Mouse (Mus musculus): ENCODE results near the gene Foxn2.
"Not testable (repeated sequence)": the region's sequence is repeated elsewhere in the genome, so short reads cannot be mapped to it uniquely, and the experiment has no call there.

Foxn2 gene

DNA sequence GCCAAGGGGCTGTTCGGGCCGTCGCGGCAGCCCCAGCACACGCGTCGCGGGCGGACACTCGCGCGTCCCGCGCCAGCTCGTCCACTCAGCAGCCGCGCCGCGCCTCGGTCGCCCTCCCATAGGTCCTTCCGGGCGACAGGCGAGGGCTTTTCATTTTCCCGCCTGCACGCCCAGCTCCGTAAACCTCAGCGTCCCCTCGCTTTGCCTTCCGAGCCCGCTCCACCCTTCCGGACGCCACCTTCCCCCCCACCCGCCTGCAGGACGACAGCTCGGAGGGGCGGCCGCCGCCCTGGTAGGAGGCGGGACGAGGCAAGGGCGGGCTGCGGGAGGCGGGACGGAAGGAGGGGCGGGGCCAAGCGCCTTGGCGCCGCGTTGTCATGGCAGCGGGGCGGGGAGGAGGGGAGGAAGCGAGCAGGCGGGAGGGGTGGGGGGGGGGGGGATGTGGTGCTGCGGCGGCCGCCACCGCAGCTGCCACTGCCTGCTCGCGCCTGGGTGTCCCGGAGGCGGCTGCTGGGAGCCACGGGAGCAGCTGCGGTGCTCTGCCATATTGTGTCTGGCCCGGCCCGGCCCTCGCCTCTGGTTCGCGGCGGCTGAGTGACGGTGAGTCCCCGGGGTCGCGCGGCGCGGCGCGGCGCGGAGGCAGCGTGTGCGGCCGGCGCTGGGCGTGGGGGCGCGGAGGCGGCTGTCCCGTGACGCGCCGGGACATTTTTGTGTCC is at the start of gene Foxn2:
Foxn2 (plus strand) TSS at position 427 of the 716 bp plus-strand sequence.
- DNase-seq: peak; percentile 85

GRCm38 (mm10) chr17:88397501-88397900 is 43.0 kb upstream of the Foxn2 start:
- no peak for DNase-seq

DNA sequence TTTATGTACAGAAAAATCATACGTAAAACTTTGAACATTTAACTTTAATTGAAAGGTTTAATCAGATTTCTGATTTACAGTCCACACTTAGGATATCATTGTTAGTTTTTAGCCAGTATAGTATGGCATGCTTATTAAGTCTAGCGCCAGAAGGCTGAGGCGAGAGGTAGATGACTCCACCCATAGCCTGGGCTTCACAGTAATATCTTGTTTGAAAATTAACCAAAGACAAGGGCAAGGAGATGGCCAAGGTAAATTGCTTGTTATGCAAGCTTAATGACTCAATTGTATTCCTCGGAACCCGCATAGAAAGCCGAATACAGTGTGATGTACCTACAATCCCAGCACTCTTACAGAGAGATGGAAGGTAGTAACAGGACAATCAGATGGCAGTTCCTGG is 42.4 kb upstream of the Foxn2 start:
- no peak for DNase-seq

DNA sequence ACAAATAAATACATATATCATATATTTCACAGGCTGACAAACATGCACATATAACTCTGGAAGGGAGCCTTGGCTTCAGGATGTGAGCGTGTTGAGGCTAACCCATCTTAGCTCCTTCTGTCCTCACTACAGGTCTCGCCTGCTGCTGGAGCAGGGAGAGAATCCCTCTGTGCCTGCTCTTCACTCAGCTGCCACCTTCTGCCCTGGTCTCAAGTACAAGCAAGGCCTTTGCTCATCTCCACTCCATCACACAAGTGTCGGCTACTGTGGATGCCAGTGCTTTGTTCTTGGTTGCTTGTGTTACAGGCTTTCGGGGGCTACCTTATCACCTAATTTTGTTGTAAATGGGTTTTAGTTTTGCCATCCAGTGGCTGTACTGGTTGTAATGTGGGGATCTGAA is 41.7 kb upstream of the Foxn2 start:
- DNase-seq: no peak

DNA sequence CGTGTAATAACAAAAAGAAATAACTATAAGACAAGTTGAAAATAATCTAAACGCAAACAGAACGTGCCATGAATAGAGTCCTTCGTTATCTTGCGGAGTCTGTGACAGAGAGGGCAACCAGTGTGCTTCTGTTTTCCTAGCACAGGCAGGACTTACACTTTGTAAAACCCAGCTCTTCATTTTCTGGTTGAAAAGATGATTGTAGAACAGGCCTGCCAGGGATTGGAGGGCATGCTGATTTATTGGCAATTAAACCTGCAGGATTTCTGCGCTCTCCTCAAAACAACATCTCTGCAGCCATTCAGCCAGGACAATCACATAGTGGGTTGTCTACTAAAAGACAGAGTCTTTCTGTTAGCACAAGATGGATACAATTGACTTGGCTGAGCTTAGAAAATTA is 40.4 kb upstream of the Foxn2 start:
- no peak for DNase-seq

- DNase-seq: no peak
Observed at GRCm38 (mm10) chr17:88400702-88401475, 39.6 kb upstream of the Foxn2 start.

DNA sequence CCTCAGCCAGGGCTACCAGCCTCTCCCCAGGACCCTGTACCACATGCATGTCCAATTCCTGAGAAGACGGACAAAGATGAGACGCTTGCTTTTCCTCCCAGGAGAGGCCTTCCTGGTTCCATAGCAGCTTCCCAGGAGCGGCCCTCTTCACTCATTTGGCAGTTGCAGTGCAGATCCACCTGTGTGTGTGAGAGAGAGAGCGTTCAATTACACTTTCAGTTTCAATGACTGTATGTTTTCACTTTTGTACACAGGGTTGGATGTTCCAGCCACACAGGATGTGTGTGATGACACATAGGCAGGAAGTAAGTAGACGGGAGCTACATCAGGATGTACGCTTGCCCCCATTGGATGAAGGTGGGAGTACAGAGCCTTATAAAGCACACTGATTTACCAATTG is 37.2 kb upstream of the Foxn2 start:
- no peak for DNase-seq

- no peak for DNase-seq
Observed at GRCm38 (mm10) chr17:88404471-88404870, 36.0 kb upstream of the Foxn2 start.

GRCm38 (mm10) chr17:88405076-88405475 is 35.4 kb upstream of the Foxn2 start:
- DNase-seq: no peak

- DNase-seq: no peak
Observed at GRCm38 (mm10) chr17:88409706-88410105, 30.8 kb upstream of the Foxn2 start.

DNA sequence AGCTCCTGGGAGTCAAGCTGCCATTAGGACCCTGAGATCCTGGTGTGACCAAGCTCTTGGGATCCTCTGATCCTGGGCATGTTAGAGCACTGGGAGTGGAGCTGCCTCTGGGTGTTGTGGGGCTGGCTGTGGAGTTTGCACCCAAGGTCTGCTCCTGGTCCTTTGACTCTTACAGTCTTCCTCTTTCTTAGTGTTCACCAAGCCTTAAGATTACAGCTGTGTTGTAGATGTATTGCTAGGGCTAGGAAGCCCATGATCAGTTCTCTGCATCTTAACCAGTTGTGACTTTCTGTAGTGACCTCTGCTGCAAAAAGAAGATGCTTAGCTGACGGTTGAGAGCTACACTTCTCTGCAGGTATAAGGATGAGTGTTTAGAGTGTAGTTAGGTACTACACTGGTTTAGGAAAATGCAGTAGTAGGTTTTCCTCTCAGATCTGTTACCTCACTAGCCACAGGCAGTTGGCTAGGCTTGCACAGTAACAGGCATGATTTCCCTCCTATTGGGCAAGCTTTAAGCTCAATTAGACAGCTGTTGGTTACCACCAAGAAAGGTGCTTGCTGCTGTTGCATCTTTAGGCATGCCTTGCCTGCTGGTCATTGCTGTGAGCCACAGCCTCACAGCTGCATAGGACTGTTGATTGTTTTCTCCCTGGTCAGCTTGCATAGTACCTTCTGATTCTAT is 27.2 kb upstream of the Foxn2 start:
- no peak for DNase-seq

DNA sequence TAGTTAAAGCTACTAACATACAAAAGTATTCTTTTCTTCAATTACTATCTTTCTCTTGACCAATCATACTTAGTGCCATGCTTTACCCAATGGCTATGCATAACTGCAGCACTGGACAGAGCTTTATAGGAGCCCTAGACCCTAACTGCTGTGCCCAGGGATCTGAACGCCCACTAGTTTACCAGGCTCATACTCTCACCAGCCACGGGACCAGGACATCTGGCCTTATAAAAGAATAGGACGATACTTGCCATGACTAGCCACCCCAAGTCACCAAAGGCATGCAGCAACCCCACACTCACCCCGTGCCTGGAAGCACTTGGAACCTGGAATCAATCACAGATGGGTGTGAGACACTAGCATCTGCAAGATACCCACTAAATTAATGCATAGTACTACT is 20.1 kb upstream of the Foxn2 start:
- no peak for DNase-seq

- no peak for DNase-seq
Observed at GRCm38 (mm10) chr17:88421246-88421645, 19.3 kb upstream of the Foxn2 start.

DNA sequence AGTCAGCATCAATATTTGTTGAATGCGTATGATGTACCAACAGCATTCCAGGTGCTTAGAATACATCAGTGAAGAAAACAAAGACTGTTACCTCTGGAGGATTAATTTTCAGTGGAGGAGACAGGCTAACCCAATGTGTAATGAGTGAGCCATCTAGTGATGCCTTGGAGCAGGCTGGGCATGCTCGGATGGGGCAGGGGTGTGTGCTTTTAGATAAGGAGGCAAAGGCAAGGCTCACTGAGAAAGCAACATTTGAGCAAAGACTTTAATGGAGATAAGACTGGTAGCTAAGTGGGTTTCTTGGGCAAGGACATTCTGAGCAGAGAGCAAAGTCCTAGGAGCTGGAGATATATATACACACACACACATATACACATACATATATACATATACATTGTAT is 9.8 kb upstream of the Foxn2 start:
- DNase-seq: no peak

DNA sequence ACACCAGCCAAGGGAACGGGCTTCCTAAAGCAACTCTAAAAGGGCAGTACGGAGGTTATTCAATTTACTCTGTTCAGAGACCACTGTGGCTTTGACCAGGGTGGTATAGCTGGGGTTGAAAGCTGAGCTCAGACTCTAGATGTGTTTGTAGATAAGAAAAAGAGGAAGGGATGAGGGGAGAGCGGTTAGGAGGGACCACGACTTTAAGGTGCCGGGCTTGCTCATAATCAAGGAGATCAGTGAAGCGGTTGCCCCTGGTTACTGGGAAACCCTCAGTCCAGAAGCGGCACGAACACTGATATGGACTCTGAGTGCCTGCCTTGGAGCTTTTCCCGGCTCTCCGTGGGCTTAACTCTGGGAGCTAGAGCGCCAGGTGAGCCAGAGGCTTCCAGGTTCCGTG is 9.0 kb upstream of the Foxn2 start:
- no peak for DNase-seq

DNA sequence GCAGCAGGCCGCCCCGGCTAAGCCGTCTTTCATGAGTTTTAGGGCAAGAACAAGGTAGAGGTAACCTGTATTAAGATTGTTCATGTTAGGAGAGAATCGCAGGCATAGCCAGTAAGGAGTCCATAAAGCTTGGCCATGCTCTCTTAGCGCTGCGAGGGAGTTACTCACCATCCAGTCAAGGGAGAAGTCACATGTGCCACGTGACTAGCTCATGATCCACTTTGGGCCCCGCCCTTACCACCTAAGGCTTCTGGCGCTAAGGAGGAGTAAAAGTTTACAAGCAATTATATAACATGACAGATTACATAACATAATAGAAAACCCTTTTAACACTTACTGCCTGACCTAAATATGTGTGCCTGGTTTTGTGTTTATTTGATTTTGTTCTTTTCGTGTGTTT is 8.5 kb upstream of the Foxn2 start:
- DNase-seq: no peak

DNA sequence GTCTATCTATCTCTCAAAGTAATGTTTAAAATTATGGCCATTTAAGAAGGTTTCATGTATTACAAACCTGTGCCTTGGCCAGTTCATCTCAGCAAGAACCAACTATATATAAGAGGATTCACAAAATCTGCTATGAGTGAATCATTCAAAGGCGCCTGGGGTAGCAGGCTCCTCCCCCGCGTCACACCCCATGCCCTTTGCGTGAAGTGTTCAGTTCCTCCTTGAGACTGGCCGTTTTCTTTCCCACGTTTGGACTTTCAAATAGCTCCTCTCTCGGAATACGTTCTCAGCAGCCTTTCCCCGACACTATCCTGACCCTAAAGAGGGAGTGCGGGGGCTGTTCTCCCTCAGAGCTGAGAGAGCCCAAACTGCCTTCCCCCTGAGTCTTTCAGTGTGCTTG is 5.2 kb upstream of the Foxn2 start:
- no peak for DNase-seq

DNA sequence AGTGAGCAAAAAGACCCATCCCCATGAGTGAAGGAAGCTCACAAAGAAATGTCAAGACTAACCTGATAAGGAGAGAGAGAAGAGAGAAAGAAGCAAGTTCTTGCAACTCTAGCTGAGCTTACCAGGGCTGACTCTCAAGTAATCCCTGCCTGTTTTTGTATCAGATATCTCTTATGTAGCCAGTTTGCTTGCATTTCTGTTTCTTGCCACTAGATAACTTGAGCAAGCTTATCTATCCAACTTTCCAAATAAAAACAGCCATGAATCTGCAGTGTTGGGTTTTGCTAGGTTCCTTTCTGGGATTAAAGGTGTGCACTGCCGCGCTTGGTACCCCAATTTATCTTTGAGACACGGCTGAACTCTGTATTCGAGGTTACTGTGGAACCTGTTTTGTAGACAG is 4.2 kb upstream of the Foxn2 start:
- DNase-seq: no peak

DNA sequence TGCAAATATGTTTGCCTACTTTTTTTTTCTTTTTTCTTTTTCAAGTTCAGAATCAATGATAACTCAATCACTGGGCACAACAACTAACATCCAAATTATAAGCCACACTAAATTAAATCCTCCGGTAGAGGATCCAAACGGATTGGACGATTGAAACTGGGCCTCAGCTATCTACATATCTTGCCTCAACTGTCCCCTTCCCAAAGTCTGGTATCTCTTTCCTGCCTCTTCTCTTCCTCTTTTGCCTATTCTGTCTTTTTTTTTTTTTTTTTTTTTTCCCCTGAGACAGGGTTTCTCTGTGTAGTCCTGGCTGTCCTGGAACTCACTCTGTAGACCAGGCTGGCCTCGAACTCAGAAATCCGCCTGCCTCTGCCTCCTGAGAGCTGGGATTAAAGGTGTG is 3.8 kb upstream of the Foxn2 start:
- DNase-seq: not testable (repeated sequence)

DNA sequence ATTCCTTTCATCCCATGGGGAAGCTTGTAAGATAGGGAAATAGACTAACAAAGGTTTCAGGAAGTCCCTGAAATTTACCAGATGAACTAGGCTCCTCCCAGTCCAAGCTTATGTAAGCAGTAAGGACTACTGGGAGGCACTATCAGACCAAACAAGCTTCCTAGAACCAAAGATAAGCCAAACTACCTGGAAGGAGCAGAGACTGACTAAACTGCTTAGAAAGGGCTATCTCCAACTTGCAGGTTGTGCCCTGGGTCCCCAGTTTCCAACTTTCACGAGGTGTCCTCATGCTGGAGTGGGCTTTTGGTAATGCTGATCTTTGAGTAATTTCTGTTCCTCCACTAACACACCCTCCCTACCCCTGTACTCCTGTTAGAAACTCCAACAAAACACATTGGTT is 3.1 kb upstream of the Foxn2 start:
- DNase-seq: no peak

GRCm38 (mm10) chr17:88439536-88440050 is 918 bp upstream of the Foxn2 start:
- DNase-seq: peak; percentile 16

DNA sequence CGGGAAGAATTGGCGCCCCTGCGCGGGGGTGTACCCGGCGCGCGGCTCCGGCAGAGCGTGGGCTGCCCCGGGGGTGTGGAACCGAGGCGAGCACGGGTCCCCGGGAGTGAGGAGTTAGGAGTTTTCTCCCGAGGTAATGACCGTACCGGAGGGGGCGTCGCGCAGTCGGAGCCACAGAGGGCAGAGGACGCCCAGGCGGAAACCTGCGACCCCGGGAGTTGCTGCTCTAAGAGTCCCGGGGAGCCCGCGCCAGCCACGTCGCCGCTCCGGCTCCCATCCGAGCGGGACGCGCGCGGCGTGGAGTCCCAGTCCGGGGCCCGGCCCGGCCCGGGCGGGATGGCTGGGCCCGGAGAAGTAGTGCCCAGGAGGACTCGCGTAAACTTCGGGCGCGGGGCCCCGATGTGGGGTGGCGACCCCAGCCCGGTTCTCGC is 505 bp downstream of the Foxn2 start:
- no peak for DNase-seq

GRCm38 (mm10) chr17:88441432-88442174 is 1.1 kb downstream of the Foxn2 start:
- peak; percentile 85 for DNase-seq

Measured in kidney, adult 11 months (tissue).